Mouse (Mus musculus): ENCODE measurements at regions not wholly inside any gene's neighbourhood (a gene's known extent, or its start where the extent isn't known, plus 50 kb on each side); places are given as distances from the start of the nearest gene placed in this dataset.

GRCm38 (mm10) chr16:95647854-95648253 is 54.0 kb upstream of the Ets2 start:
- DNase-seq, result peak; percentile 70

GRCm38 (mm10) chr16:95642784-95643590 is 56.6 kb upstream of the Erg start:
- DNase-seq, result no peak

- no peak for DNase-seq
Observed at GRCm38 (mm10) chr16:95640670-95641069, 54.3 kb upstream of the Erg start.

- DNase-seq, result no peak
Observed at GRCm38 (mm10) chr16:95639677-95640076, 53.3 kb upstream of the Erg start.

GRCm38 (mm10) chr16:95637850-95638249 is 51.5 kb upstream of the Erg start:
- DNase-seq, result no peak

- DNase-seq, result no peak
Observed at GRCm38 (mm10) chr16:95636615-95637014, 50.2 kb upstream of the Erg start.

Data from retina, postnatal 1 day (tissue).